Mouse (Mus musculus): Measurements from ENCODE around the gene Sema4d.
"Not testable (repeated sequence)": the region's sequence is repeated elsewhere in the genome, so short reads cannot be mapped to it uniquely, and the experiment has no call there.

The Sema4d gene

GRCm38 (mm10) chr13:51720556-51720955 lies 73.0 kb downstream of the Sema4d start:
- no peak for DNase-seq

GRCm38 (mm10) chr13:51719256-51719655 lies 74.3 kb downstream of the Sema4d start:
- no peak for DNase-seq

DNA sequence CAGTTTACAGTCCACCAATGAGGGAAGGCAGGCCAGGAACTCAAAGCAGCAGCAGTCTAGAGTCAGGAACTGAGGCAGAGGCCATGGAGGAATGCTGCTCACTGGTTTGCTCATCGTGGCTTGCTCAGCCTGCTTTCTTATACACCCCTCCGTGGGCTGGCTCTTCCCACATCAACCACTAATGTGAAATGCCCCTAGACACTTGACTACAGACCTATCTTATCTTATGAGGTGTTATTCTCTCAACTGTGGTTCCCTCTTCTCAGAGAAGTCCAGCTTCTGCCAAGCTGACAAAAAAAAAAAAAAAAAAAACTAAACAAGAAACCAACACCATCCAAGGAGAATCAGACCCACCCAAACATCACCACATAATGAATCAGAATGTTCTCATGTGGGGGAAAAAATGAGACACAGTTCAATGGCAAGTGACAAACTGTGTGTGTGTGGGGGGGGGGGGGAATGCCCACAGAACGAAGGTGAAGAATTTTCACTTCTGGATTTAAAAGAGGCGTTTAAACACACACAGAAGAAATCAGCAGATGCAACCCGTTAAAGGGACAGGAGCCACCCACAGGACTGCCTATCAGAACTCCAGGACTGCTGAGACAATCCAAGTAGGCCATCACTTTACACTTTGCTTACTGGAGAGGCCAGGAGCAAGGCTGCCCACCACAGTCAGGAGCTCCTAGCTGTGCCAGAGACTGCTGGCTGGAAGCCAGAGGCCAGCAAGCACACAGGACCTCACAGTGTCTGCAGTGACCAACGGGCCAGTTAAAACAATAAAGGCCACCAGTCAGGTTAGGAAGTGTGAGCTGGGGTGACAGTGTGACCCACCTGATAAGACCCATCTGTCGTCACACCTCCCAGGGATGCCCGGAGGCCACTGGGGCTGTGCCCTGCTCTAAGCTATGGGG lies 76.9 kb downstream of the Sema4d start:
- DNase-seq = peak; percentile 39

GRCm38 (mm10) chr13:51712022-51712421 lies 81.5 kb downstream of the Sema4d start:
- no peak for DNase-seq

- DNase-seq = peak; percentile 70
Observed at GRCm38 (mm10) chr13:51710738-51711137, 82.8 kb downstream of the Sema4d start.

- peak; percentile 16 for DNase-seq
Observed at GRCm38 (mm10) chr13:51705882-51706854, 87.4 kb downstream of the Sema4d start.

DNA sequence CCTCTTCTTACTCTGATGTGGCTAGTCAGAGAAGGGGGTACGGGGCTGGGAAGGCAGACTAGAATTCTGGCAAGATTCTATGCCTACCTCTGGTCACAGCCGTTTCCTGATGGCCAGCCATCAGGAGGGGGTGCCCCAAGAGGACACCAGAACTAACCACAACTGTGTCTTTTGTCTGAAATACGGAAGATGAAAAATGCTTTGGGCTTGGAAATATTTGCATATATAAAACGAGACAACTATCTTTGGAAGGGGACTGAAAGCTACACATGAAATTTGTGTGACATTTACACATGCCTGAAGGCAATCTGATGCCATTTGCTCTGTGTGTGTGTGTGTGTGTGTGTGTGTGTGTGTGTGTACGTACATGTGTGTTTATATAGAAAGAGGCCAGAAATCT lies 89.7 kb downstream of the Sema4d start:
- DNase-seq = no peak

- no peak for DNase-seq
Observed at GRCm38 (mm10) chr13:51698318-51698717, 95.2 kb downstream of the Sema4d start.

- DNase-seq = no peak
Observed at GRCm38 (mm10) chr13:51697897-51698296, 95.7 kb downstream of the Sema4d start.

GRCm38 (mm10) chr13:51697455-51697854 lies 96.1 kb downstream of the Sema4d start:
- DNase-seq = no peak

DNA sequence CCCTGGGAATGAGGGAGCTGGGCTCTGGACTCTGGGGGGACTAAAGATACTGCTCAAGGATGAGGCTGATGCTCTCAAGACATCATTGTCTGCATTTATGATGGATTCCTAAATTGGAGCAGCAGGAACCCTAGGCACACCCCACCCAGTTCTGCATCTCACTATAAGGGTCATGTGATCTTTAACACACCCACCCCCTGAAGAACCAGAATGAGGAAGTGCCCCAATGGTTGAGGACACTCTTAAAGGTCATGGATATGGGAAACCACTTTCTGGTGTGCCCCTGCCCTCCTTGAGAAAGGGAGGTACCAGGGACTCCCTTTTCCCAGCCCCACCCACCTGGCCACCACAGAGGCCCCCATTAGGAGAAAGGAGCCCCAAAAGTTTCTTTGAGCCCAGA lies 97.1 kb downstream of the Sema4d start:
- DNase-seq = no peak

DNA sequence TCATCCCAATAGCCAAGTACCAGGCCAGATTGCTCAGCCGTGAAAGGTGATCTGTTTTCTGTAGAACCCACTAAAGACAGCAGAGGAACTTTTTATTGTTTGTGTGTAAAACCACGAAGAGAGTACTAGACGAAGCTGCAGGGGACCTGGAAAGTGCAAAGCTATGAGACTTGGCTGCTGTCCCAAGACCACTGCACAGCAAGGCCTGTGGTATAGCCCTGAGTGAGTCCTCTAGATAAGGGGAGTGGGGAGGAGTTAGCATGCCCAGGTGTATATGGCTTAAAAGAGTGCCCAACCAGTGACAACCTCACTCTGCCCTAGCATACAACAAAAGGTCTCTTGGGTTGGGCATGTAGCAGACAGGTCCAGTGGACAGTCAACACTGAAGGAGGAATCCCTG lies 104.9 kb downstream of the Sema4d start:
- DNase-seq = no peak

DNA sequence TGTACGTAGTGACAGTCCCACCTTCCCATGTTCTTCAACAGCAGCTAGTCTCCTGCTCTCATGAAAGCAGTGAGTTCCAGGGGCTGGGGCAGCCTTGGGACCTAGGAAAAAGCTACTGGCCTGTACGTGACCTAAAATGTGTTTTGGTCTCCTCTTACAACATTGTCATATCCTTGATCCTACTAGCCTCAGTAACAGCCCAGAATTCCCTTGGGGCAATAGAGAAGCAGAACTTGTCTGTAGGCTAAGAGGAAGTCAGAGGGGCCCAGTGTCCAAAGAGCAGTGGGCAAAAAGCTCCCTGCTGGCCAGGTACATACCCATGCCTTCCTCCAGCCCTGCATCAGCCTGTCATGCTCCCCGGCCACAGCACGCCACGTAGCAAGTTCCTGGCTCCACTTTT lies 106.6 kb downstream of the Sema4d start:
- DNase-seq = no peak

- no peak for DNase-seq
Observed at GRCm38 (mm10) chr13:51685290-51685966, 108.1 kb downstream of the Sema4d start.

DNA sequence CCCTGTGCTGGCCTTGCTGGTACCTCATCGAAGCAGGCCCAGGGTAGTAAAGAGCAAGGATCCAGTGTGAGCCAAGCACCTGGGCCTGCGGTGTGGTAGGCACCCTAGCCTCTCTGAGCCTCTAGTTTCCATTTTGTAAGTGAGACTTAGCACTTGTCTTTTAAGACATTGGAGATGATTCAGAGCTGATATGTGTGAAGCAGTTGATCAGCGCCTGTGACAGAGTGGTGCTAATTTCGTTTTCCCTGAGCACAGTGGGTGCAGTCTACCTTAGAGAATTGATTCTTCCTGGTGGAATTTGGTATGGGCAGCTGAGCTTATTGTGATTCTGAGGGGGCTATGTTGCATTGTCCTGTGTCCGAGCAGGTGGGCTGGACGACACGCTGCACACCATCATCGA lies 111.9 kb downstream of the Sema4d start:
- no peak for DNase-seq

GRCm38 (mm10) chr13:51681076-51681475 lies 112.5 kb downstream of the Sema4d start:
- DNase-seq = no peak

GRCm38 (mm10) chr13:51679332-51679731 lies 114.2 kb downstream of the Sema4d start:
- no peak for DNase-seq

DNA sequence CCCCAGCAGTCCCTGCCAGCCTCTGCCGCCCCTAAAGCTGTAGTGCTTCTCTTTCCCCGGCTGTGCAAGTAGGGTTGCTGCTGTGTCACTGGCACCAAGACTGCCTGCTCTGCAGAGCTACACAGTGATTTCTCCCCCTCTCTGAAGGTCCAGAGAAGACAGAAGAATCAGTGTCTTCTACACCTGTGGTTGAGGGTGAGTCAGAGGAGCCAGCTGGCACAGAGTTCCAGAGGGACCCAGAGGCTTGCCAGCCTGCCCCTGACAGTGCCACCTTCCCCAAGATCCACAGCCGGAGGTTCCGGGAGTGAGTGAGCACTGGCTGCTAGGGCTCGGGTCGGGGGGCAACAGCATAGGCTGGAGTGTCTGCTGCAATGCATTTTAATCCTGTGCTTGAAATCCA lies 114.9 kb downstream of the Sema4d start:
- no peak for DNase-seq

DNA sequence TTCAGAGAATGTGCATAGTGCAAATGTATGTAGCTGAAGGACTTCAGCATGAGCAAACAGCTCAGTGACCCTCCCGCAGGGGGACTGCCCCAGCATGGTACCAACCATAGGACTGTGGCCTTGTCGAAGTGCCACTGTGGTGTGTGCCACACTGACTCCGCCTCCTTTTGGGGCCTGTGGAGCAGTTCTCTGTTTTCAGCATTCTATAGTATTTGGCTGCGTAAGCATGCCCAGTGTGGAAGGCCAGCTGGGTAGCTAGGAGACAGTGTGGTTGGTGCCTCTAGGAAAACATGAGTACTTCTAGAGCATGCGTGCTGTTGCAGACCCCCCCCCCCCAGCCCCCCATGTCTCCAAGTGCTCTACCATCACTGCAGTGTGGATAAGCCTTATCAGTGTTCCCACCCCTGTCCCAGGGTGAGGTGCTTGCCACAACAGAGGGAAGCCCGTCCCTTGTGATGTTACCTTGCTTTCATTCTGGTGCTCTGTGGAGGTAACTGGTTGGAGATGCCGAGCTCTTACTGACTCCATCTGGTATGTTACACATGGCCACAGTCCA lies 115.8 kb downstream of the Sema4d start:
- no peak for DNase-seq

GRCm38 (mm10) chr13:51677041-51677440 lies 116.5 kb downstream of the Sema4d start:
- no peak for DNase-seq

- DNase-seq = peak; percentile 8
Observed at GRCm38 (mm10) chr13:51676641-51677040, 116.9 kb downstream of the Sema4d start.

GRCm38 (mm10) chr13:51668195-51668594 lies 125.4 kb downstream of the Sema4d start:
- DNase-seq = not testable (repeated sequence)

GRCm38 (mm10) chr13:51663561-51663960 lies 130.0 kb downstream of the Sema4d start:
- DNase-seq = no peak
